Mouse (Mus musculus): ENCODE data around the gene Shb.

Gene Shb

GRCm38 (mm10) chr4:45532375-45532774 is at the start of gene Shb:
Gene Shb, minus strand, starts transcription at chr4:45532470.
- peak; percentile 74 for DNase-seq (ENCODE audit: low read depth, low spot score)

- no peak for DNase-seq (ENCODE audit: low read depth, low spot score)
Measured at GRCm38 (mm10) chr4:45581095-45581494, 48.8 kb upstream of the Shb start.

- no peak for DNase-seq (ENCODE audit: low read depth, low spot score)
Measured at GRCm38 (mm10) chr4:45578554-45579370, 46.5 kb upstream of the Shb start.

- DNase-seq (ENCODE audit: low read depth, low spot score), result no peak
Measured at GRCm38 (mm10) chr4:45577631-45578030, 45.4 kb upstream of the Shb start.

GRCm38 (mm10) chr4:45574614-45575169 is 42.4 kb upstream of the Shb start:
- no peak for DNase-seq (ENCODE audit: low read depth, low spot score)

- DNase-seq (ENCODE audit: low read depth, low spot score), result no peak
Measured at GRCm38 (mm10) chr4:45569521-45569920, 37.3 kb upstream of the Shb start.

- no peak for DNase-seq (ENCODE audit: low read depth, low spot score)
Measured at GRCm38 (mm10) chr4:45558211-45558610, 25.9 kb upstream of the Shb start.

GRCm38 (mm10) chr4:45552571-45552970 is 20.3 kb upstream of the Shb start:
- no peak for DNase-seq (ENCODE audit: low read depth, low spot score)

GRCm38 (mm10) chr4:45550970-45551369 is 18.7 kb upstream of the Shb start:
- DNase-seq (ENCODE audit: low read depth, low spot score), result no peak

- DNase-seq (ENCODE audit: low read depth, low spot score), result peak; percentile 26
Measured at GRCm38 (mm10) chr4:45549514-45549913, 17.2 kb upstream of the Shb start.

GRCm38 (mm10) chr4:45545851-45546250 is 13.6 kb upstream of the Shb start:
- no peak for DNase-seq (ENCODE audit: low read depth, low spot score)

GRCm38 (mm10) chr4:45543481-45544051 is 11.3 kb upstream of the Shb start:
- no peak for DNase-seq (ENCODE audit: low read depth, low spot score)

- DNase-seq (ENCODE audit: low read depth, low spot score), result no peak
Measured at GRCm38 (mm10) chr4:45540151-45540933, 8.1 kb upstream of the Shb start.

GRCm38 (mm10) chr4:45539187-45539586 is 6.9 kb upstream of the Shb start:
- no peak for DNase-seq (ENCODE audit: low read depth, low spot score)

GRCm38 (mm10) chr4:45533436-45533940 is 1.2 kb upstream of the Shb start:
- no peak for DNase-seq (ENCODE audit: low read depth, low spot score)

- peak; percentile 95 for DNase-seq (ENCODE audit: low read depth, low spot score)
Measured at GRCm38 (mm10) chr4:45530662-45531542, 1.4 kb downstream of the Shb start.

- DNase-seq (ENCODE audit: low read depth, low spot score), result peak; percentile 63
Measured at GRCm38 (mm10) chr4:45529986-45530597, 2.2 kb downstream of the Shb start.

GRCm38 (mm10) chr4:45529201-45529985 is 2.9 kb downstream of the Shb start:
- no peak for DNase-seq (ENCODE audit: low read depth, low spot score)

- no peak for DNase-seq (ENCODE audit: low read depth, low spot score)
Measured at GRCm38 (mm10) chr4:45528355-45529198, 3.7 kb downstream of the Shb start.
